Mouse (Mus musculus) T-helper 17 cell (primary cell): ENCODE measurements around the gene Trim71.

Source experiments
- in situ Hi-C, 2 experiments: fragments of 300-600 bp; cut with MboI, MseI; formaldehyde crosslinking; loops; 1 replicate in 1 of 2; 2 replicates in 1 of 2; pipeline ENCODE4 v1.15.1; 2025; ENCODE audit warnings: high pct_unique_total_duplicates in 2 of 2

Trim71 gene

GRCm38 (mm10) chr9:114486808-114487207 lies 77.4 kb downstream of the Trim71 start:
- in situ Hi-C loops = loop anchor here in 1 of 2 experiments (25.0 kb wide), 1 partner anchor 1650 kb away; no protein-coding TSS in a partner anchor

- in situ Hi-C loops = loop anchor here in 1 of 2 experiments (25.0 kb wide), 1 partner anchor 1653 kb away; no protein-coding TSS in a partner anchor
Observed at GRCm38 (mm10) chr9:114484771-114485170, 79.4 kb downstream of the Trim71 start.

- in situ Hi-C loops = loop anchor here in 1 of 2 experiments (25.0 kb wide), 1 partner anchor 1656 kb away; no protein-coding TSS in a partner anchor
Observed at GRCm38 (mm10) chr9:114480940-114481339, 83.2 kb downstream of the Trim71 start.

DNA sequence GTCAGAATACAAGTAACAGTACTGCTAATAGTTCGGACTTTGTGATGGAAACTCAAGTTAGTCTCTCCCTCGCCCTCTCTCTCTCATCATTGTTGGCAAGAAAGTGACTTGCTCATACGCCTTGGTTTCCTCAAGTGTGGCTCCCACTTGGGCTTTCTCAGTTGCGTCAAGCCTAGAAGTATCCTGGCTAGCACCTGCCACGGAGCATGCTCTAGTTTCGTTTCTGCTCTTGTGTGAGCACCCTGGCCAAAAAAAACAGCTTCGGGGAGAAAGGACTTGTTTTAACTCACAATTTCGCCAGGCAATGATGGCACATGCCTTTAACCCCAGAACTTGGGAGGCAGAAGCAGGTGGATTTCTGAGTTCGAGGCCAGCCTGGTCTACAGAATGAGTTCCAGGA lies 87.2 kb downstream of the Trim71 start:
- in situ Hi-C loops = loop anchor here in 1 of 2 experiments (25.0 kb wide), 1 partner anchor 1660 kb away; no protein-coding TSS in a partner anchor

GRCm38 (mm10) chr9:114471892-114472291 lies 92.3 kb downstream of the Trim71 start:
- in situ Hi-C loops = no loop called here

- in situ Hi-C loops = no loop called here
Observed at GRCm38 (mm10) chr9:114468701-114469100, 95.5 kb downstream of the Trim71 start.

DNA sequence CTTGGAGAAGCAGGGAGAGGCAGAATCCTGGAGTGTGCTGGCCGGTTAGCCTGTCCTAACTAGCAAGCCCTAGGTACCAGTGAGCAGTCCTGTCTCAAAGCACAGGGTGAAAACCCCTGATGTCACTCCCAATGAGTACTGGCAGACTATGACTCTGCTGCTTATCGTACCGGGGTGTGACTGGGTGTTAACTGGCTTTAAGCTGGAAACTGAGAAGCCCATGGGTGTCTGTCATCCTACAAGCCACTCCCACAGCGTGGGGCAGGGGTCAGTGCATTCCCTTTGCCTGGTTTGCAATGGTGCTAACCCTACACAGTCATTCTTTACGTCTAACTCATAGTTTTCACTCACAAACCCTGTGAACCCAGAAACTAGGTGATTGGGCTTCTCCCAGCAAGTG lies 96.0 kb downstream of the Trim71 start:
- in situ Hi-C loops = no loop called here

DNA sequence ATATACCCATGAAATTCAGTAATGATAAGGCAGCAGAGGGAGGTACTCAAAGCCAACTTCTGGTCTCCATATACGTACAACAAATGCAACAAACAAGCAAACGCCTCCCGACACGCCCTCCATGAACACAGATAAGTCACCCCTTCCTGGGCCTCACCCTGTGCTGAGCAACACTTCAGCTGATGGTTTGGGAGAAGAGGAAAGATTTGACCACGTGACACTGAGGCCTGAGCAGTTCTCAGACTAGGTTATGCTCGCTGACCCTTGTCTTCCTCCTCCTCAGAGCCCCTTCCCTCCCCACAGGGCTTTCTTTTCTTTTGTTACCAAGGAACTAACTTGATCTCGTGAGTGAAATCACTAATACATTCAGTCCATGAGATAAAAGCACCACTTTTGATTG lies 97.3 kb downstream of the Trim71 start:
- in situ Hi-C loops = no loop called here

- in situ Hi-C loops = no loop called here
Observed at GRCm38 (mm10) chr9:114465442-114465841, 98.7 kb downstream of the Trim71 start.

DNA sequence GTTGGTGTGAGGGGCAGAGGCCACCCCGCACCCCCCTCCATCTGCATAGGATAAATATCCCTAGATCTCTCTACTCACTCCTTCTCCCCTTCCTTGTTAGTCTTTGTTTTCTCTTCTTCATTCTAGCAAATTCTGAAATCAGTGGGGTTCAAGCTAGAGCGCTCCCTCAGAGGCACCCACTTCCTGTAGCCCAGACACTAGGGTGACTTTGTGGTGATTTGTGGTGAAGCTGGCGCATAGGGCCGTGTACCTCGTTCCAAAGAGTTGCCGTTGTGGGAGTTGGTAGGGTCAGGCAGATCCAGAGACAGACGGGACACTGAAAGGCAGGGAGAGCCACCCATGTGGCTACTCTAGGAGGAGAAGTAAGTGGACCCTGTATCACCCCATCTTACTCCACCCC lies 101.6 kb downstream of the Trim71 start:
- in situ Hi-C loops = no loop called here

- in situ Hi-C loops = no loop called here
Observed at GRCm38 (mm10) chr9:114458436-114458835, 105.7 kb downstream of the Trim71 start.
